Mouse (Mus musculus) forebrain, embryonic 13.5 days (tissue): Measurements from ENCODE around the gene Lmtk3. TPM values are rescaled to one million over a fixed set of nuclear protein-coding genes. Genes with fewer than 3 reads are reported as not detected.

Source experiments
- ATAC-seq: fragments of 200-750 bp; cut with Nextera tagmentation; 2 replicates; pipeline ENCODE4 v1.8.0; 2017
- H3K27ac ChIP-seq: fragments of 300-500 bp; sonication (generic); 2 replicates; pipeline ENCODE4 v1.5.1; 2015; ENCODE audit warnings: inconsistent platforms, mild to moderate bottlenecking, moderate library complexity
- H3K27me3 ChIP-seq: fragments of 300-500 bp; sonication (generic); 2 replicates; pipeline ENCODE4 v1.6.1; 2015; ENCODE audit warnings: mild to moderate bottlenecking, inconsistent platforms
- H3K36me3 ChIP-seq: fragments of 300-500 bp; sonication (generic); 2 replicates; pipeline ENCODE4 v1.6.1; 2015; ENCODE audit warnings: mild to moderate bottlenecking, inconsistent platforms; ENCODE audit not compliant: poor library complexity, severe bottlenecking
- H3K4me1 ChIP-seq: fragments of 300-500 bp; sonication (generic); 2 replicates; pipeline ENCODE4 v1.6.1; 2015; ENCODE audit warnings: inconsistent platforms
- H3K4me2 ChIP-seq: fragments of 300-500 bp; sonication (generic); 2 replicates; pipeline ENCODE4 v1.6.1; 2015; ENCODE audit warnings: inconsistent platforms, mild to moderate bottlenecking, moderate library complexity
- H3K4me3 ChIP-seq: fragments of 300-500 bp; sonication (generic); 2 replicates; pipeline ENCODE4 v1.5.1; 2015; ENCODE audit warnings: mild to moderate bottlenecking, inconsistent platforms
- H3K9ac ChIP-seq: fragments of 300-500 bp; sonication (generic); 2 replicates; pipeline ENCODE4 v1.6.1; 2015; ENCODE audit warnings: mild to moderate bottlenecking, inconsistent platforms
- H3K9me3 ChIP-seq: fragments of 300-500 bp; sonication (generic); replicated peaks from 2 replicates; pipeline ENCODE4 v1.6.1; 2016; ENCODE audit warnings: inconsistent platforms
- WGBS: fragments of 180-500 bp; shearing (Covaris S2); methylation state at CpG from one replicate; pipeline ENCODE4 v1.1.7; 2015; 5-methylcytosine and 5-hydroxymethylcytosine counted together
- polyA plus RNA-seq: library from polyadenylated mRNA; unstranded; fragments of >200 nt; fragmentation: Nextera tagmentation; extraction: Ambion mirVana; gene quantifications from 2 replicates; pipeline ENCODE4 v1.2.1, GENCODE M21; 2015

Gene Lmtk3
- polyA plus RNA-seq, 1 experiment from 2014 or later: 13.1 TPM

GRCm38 (mm10) chr7:45755703-45756102, 27.8 kb upstream of the Lmtk3 start:
- Histone ChIP-seq H3K4me1 (no peaks in the 10 kb centered on the region), H3K9me3 (no peaks in the 10 kb centered on the region), H3K4me3 (no peak overlapping the region), H3K27ac (no peak overlapping the region), H3K27me3 (peaks cover 31% of the 10 kb centered on the region), H3K9ac (no peak overlapping the region), H3K36me3 (no peaks in the 10 kb centered on the region), H3K4me2 (no peak overlapping the region)
- ATAC-seq: no peak
- 53% methylated on average over 6 of the region's 6 CpGs for WGBS

- H3K4me1 ChIP-seq: no peaks in the 10 kb centered on the region
- no peaks in the 10 kb centered on the region for H3K36me3 ChIP-seq
- peaks cover 33% of the 10 kb centered on the region for H3K27me3 ChIP-seq
- peak overlapping the region; percentile 37 for H3K9ac ChIP-seq
- no peak overlapping the region for H3K27ac ChIP-seq
- H3K4me3 ChIP-seq: no peak overlapping the region
- no peak for ATAC-seq
- peak overlapping the region; percentile 41 for H3K4me2 ChIP-seq
- no peaks in the 10 kb centered on the region for H3K9me3 ChIP-seq
- 10% methylated on average over 27 of the region's 27 CpGs for WGBS
Measured at GRCm38 (mm10) chr7:45759400-45759799, 24.1 kb upstream of the Lmtk3 start.

DNA sequence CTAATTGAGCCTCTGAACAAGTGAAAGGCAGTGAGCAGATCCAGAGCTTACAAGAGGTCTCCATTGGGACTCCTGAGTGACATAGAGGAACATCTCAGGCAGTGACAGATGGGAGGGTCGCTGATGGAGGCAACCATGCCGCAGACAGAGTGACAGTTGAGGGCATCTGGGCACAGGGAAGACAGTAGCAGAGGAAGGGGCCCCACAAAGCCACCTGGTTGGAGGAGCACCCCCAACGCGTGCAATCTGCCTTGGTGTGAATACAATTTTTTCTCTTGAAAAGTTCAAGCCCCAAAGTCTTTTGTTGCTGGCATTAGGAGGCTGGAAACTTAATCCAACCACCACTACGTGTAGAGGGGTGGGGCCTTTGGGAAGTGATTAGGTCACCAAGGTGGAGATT, 23.4 kb upstream of the Lmtk3 start:
- 64% methylated on average over 5 of the region's 5 CpGs for WGBS
- no peak overlapping the region for H3K9ac ChIP-seq
- H3K4me3 ChIP-seq: no peak overlapping the region
- H3K27me3 ChIP-seq: peaks cover 33% of the 10 kb centered on the region
- H3K4me1 ChIP-seq: no peaks in the 10 kb centered on the region
- no peaks in the 10 kb centered on the region for H3K9me3 ChIP-seq
- no peak overlapping the region for H3K4me2 ChIP-seq
- H3K27ac ChIP-seq: no peak overlapping the region
- ATAC-seq: no peak
- no peaks in the 10 kb centered on the region for H3K36me3 ChIP-seq

GRCm38 (mm10) chr7:45765995-45766394, 17.5 kb upstream of the Lmtk3 start:
- H3K9ac ChIP-seq: no peak overlapping the region
- no peak overlapping the region for H3K4me3 ChIP-seq
- ATAC-seq: no peak
- H3K36me3 ChIP-seq: no peaks in the 10 kb centered on the region
- no peak overlapping the region for H3K27ac ChIP-seq
- WGBS: 67% methylated on average over 8 of the region's 8 CpGs
- no peak overlapping the region for H3K4me2 ChIP-seq
- no peaks in the 10 kb centered on the region for H3K9me3 ChIP-seq
- H3K4me1 ChIP-seq: no peaks in the 10 kb centered on the region
- H3K27me3 ChIP-seq: no peaks in the 10 kb centered on the region; the same call in 1 of the 2 replicates

DNA sequence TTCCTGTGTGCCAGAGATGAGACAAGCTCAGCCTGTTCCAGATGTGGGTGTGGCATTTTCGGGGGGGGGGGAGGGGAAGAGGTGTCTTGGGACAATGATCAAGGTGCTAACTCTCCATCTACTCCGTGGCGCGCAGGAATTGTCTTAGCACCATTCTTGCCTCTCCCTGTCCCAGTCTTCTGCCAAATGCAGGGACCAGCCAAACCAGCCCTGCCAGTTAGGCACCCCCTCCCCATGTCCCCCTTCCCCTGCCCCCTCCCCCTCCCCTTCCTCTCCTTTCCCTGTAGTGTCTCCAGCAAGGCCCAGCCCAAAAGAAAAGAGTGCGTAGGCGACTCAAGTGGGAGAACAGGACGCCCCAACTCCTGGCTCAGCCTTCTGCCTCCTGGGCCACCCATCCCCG, 16.8 kb upstream of the Lmtk3 start:
- Histone ChIP-seq H3K4me3 (no peak overlapping the region), H3K4me2 (no peak overlapping the region), H3K36me3 (no peaks in the 10 kb centered on the region), H3K27ac (no peak overlapping the region), H3K9me3 (no peaks in the 10 kb centered on the region), H3K27me3 (no peaks in the 10 kb centered on the region; the same call in 1 of the 2 replicates), H3K4me1 (no peaks in the 10 kb centered on the region), H3K9ac (no peak overlapping the region)
- ATAC-seq: no peak
- 64% methylated on average over 8 of the region's 8 CpGs for WGBS

GRCm38 (mm10) chr7:45767500-45767899, 16.0 kb upstream of the Lmtk3 start:
- Histone ChIP-seq H3K27ac (no peak overlapping the region), H3K4me2 (no peak overlapping the region), H3K9ac (no peak overlapping the region), H3K36me3 (no peaks in the 10 kb centered on the region), H3K27me3 (no peaks in the 10 kb centered on the region; the same call in 1 of the 2 replicates), H3K4me1 (no peaks in the 10 kb centered on the region), H3K4me3 (no peak overlapping the region), H3K9me3 (no peaks in the 10 kb centered on the region)
- WGBS: 94% methylated on average over 6 of the region's 6 CpGs
- ATAC-seq: no peak

DNA sequence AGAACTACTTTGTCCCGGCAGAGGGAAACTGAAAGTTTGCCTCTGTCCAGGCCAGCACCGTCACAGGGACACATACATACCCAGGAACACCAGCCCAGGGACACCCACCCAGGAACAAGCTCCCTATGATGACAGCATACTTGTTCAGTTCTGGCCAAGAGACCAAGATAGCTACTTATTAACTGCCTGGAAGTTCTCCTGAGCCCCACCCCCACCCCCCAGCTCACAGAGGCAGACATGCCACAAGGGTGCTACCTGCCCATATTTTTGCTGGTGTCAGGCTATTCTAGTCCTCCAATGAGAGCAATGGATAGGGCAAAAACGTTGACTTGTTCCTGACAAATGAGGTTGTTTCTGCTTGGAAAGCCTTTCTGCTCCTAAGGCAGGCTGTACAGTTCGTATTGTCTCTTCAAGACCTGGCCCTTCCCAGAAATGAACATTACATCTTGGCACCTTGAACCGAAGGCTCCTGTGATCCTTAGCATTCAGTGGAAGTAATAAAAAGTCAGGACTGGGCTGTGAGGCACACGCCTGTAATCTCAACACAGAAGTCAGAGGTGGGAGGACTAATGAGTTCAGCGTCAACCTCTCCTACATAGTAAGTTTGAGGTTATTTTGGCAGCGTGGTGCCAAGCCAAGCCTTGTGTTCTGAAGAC, 13.0 kb upstream of the Lmtk3 start:
- no peak overlapping the region for H3K9ac ChIP-seq
- no peaks in the 10 kb centered on the region for H3K4me1 ChIP-seq
- ATAC-seq: no peak
- H3K27ac ChIP-seq: no peak overlapping the region
- whole genome bisulfite sequencing: 81% methylated on average over 8 of the region's 8 CpGs
- no peaks in the 10 kb centered on the region for H3K9me3 ChIP-seq
- H3K27me3 ChIP-seq: peaks cover 5% of the 10 kb centered on the region
- no peak overlapping the region for H3K4me3 ChIP-seq
- no peak overlapping the region for H3K4me2 ChIP-seq
- no peaks in the 10 kb centered on the region for H3K36me3 ChIP-seq

DNA sequence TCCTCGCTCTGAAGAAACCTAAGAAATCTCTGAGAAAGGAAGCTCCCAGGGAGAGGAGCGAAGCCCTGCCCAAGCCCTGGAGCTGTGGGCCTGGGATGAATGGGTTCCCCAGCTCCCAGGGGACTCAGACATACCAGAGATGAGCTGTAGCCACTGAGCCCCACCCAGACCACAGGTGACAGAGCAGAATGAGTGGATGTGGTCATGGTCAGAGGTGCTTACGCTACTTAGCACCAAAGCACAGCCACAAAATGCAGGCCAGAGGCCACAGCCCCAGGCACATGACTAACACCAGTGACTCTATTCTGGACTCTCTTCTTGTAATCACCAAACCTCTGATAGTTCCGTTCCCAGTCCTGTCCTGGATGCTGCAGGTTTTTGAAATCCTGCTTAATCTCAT, 12.4 kb upstream of the Lmtk3 start:
- Histone ChIP-seq H3K27me3 (peaks cover 5% of the 10 kb centered on the region), H3K4me1 (no peaks in the 10 kb centered on the region), H3K4me3 (no peak overlapping the region), H3K27ac (no peak overlapping the region), H3K9ac (no peak overlapping the region), H3K36me3 (no peaks in the 10 kb centered on the region), H3K4me2 (no peak overlapping the region), H3K9me3 (no peaks in the 10 kb centered on the region)
- WGBS: 59% methylated on average over 4 of the region's 4 CpGs
- ATAC-seq: no peak

GRCm38 (mm10) chr7:45775237-45775636, 8.3 kb upstream of the Lmtk3 start:
- Histone ChIP-seq H3K4me1 (peaks cover 9% of the 10 kb centered on the region), H3K9me3 (no peaks in the 10 kb centered on the region), H3K4me3 (no peak overlapping the region), H3K27ac (no peak overlapping the region), H3K4me2 (no peak overlapping the region), H3K36me3 (no peaks in the 10 kb centered on the region), H3K9ac (no peak overlapping the region), H3K27me3 (peaks cover 8% of the 10 kb centered on the region; the same call in 1 of the 2 replicates)
- ATAC-seq: no peak
- WGBS: 87% methylated on average over 7 of the region's 7 CpGs

DNA sequence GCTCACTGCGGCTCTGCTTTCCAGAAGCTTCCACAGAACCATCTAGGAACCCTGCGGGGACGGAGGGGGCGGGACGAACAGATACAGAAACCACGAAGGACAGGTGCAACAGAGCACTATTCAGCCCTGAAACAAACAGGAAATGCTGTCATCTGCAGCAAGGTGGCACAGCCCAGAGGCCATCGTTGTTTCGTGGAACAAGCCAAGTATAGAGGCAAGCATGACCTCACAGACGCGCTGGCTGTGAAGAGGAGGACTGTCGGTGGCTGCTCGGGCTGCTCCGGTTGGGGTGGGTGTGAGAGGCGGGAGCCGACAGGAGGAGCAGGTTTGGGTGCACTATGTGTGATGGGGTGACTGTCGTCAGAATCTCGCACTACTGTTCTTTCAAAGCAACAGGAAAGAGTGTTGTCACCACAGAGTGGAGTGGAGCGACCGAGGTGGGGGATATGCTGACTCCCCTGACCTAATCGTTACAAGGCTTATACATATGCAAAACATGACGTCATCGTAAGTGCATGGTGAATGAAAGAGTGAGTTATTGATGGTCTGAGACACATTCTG, 4.4 kb upstream of the Lmtk3 start:
- Histone ChIP-seq H3K27ac (no peak overlapping the region), H3K4me1 (peaks cover 16% of the 10 kb centered on the region), H3K36me3 (no peaks in the 10 kb centered on the region), H3K9ac (peak overlapping the region; percentile 37), H3K4me2 (peak overlapping the region; percentile 48), H3K4me3 (peak overlapping the region; percentile 9; the same call in 1 of the 2 replicates), H3K27me3 (0 out of 2 replicates have a peak, but pooled peaks cover 3% of the 10 kb centered on the region), H3K9me3 (no peaks in the 10 kb centered on the region)
- 23% methylated on average over 22 of the region's 22 CpGs for WGBS
- no peak for ATAC-seq

- WGBS: 81% methylated on average over 4 of the region's 4 CpGs
Measured at GRCm38 (mm10) chr7:45782271-45782670, 1.3 kb upstream of the Lmtk3 start.

GRCm38 (mm10) chr7:45784524-45785372, 1.2 kb downstream of the Lmtk3 start, which contains the start of gene Sult2b1:
TSS of gene Sult2b1 (minus strand) at chr7:45784669.
- H3K4me3 ChIP-seq: peak within 1 kb of the TSS; percentile 93
- H3K27ac ChIP-seq: peak within 1 kb of the TSS; percentile 97
- no peaks in the 10 kb centered on the region for H3K27me3 ChIP-seq
- 18% methylated on average over 20 of the region's 20 CpGs for WGBS
- peak; percentile 60 for ATAC-seq
- no peaks in the 10 kb centered on the region for H3K9me3 ChIP-seq
- peaks cover 31% of the 10 kb centered on the region for H3K4me1 ChIP-seq
- H3K4me2 ChIP-seq: peak within 1 kb of the TSS; percentile 91
- peaks cover 25% of the 10 kb centered on the region for H3K36me3 ChIP-seq
- H3K9ac ChIP-seq: peak within 1 kb of the TSS; percentile 92

More at GRCm38 (mm10) chr7:45782271-45782670, 1.3 kb upstream of the Lmtk3 start:
- Histone ChIP-seq H3K4me1 (peaks cover 35% of the 10 kb centered on the region), H3K9me3 (no peaks in the 10 kb centered on the region), H3K4me3 (no peak overlapping the region), H3K9ac (no peak overlapping the region), H3K36me3 (peaks cover under 1% of the 10 kb centered on the region), H3K27me3 (no peaks in the 10 kb centered on the region), H3K27ac (no peak overlapping the region), H3K4me2 (no peak overlapping the region)
- ATAC-seq: no peak
